Comparison of ENCODE assay signal across 16 mouse cellular contexts in the genomic region with DNA sequence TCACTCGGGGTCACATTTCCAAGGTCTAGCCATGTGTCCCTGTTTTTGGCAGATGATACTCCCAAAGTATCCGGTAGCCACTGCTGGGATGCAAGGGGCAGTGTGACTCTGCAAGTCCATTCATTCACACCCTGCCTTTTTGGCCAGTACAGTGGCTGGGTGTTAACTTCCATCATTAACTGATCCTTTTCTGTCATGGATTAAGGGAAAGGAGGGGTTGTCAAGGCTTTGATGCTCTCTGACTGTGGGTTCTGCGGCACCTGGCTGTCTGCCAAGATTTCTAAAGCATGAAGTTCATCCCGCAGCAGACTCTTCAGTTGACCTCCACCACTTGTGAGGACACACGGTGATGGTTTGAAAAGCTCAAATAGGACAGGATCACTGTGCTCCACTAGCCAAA. TPM values are rescaled to one million over a fixed set of nuclear protein-coding genes. Genes with fewer than 3 reads are reported as not detected.
DNase-seq lines count a peak whose midpoint lies in the region; ATAC-seq lines count a peak whose summit lies in the region.
"Had no signal": no experiment of that assay in that cellular context is flagged by ENCODE, and none has a peak within 500 bp of the region (broad histone marks: within the 10 kb centered on the region; RNA-seq: fewer than 3 reads in every experiment).

No protein-coding gene starts in this region.

- H3K4me2 ChIP-seq in midbrain, embryonic 14.5 days (ENCODE audit: low read length) = no peak overlapping the region
- H3K4me2 ChIP-seq in midbrain, embryonic 11.5 days = no peak overlapping the region
- H3K4me2 ChIP-seq: forebrain, embryonic 13.5 days; limb, embryonic 12.5 days; liver, embryonic 13.5 days had no signal

- no peak overlapping the region for H3K9ac ChIP-seq in midbrain, embryonic 14.5 days (replicated peaks; ENCODE audit: low read length)
- H3K9ac ChIP-seq in midbrain, embryonic 11.5 days (ENCODE audit: low read length) = no peak overlapping the region
- H3K9ac ChIP-seq: forebrain, embryonic 13.5 days; limb, embryonic 12.5 days; liver, embryonic 13.5 days had no signal

- WGBS in midbrain, embryonic 14.5 days = 63% methylated on average over 5 of the region's 5 CpGs
- 86% methylated on average over 5 of the region's 5 CpGs for WGBS in midbrain, embryonic 11.5 days

- H3K27me3 ChIP-seq in midbrain, embryonic 14.5 days (ENCODE audit: control insufficient read depth, insufficient read depth, low read length) = no peaks in the 10 kb centered on the region
- no peaks in the 10 kb centered on the region for H3K27me3 ChIP-seq in midbrain, embryonic 11.5 days (ENCODE audit: control insufficient read depth, insufficient read depth, low read length)
- H3K27me3 ChIP-seq: forebrain, embryonic 13.5 days; limb, embryonic 12.5 days; liver, embryonic 13.5 days had no signal

- H3K4me3 ChIP-seq in midbrain, embryonic 14.5 days (replicated peaks; ENCODE audit: low read depth, low read length) = no peak overlapping the region
- no peak overlapping the region for H3K4me3 ChIP-seq in midbrain, embryonic 11.5 days (ENCODE audit: low read depth, low read length)
- H3K4me3 ChIP-seq: forebrain, embryonic 13.5 days; left cerebral cortex, adult 2 months; limb, embryonic 12.5 days; liver, embryonic 13.5 days had no signal

- no peaks in the 10 kb centered on the region for H3K4me1 ChIP-seq in midbrain, embryonic 14.5 days (ENCODE audit: control insufficient read depth, insufficient read depth, low read length)
- no peaks in the 10 kb centered on the region for H3K4me1 ChIP-seq in midbrain, embryonic 11.5 days (ENCODE audit: control insufficient read depth, insufficient read depth, low read length)
- H3K4me1 ChIP-seq: forebrain, embryonic 13.5 days; limb, embryonic 12.5 days; liver, embryonic 13.5 days had no signal

- H3K27ac ChIP-seq in midbrain, embryonic 14.5 days (replicated peaks; ENCODE audit: low read depth, low read length) = no peak overlapping the region
- no peak overlapping the region for H3K27ac ChIP-seq in midbrain, embryonic 11.5 days (ENCODE audit: low read depth, low read length)
- H3K27ac ChIP-seq: forebrain, embryonic 13.5 days; kidney, postnatal 0 days; left cerebral cortex, adult 2 months; limb, embryonic 12.5 days; liver, embryonic 13.5 days had no signal

- no peak for ATAC-seq in midbrain, embryonic 14.5 days (ENCODE audit: low FRiP score, low TSS enrichment)
- ATAC-seq in midbrain, embryonic 11.5 days (ENCODE audit: low FRiP score) = no peak
- ATAC-seq: forebrain, embryonic 13.5 days had no signal

- no peaks in the 10 kb centered on the region for H3K9me3 ChIP-seq in midbrain, embryonic 14.5 days (ENCODE audit: control insufficient read depth, low read length)
- H3K9me3 ChIP-seq in midbrain, embryonic 11.5 days (ENCODE audit: control insufficient read depth, low read length) = no peaks in the 10 kb centered on the region
- H3K9me3 ChIP-seq: forebrain, embryonic 13.5 days; limb, embryonic 12.5 days; liver, embryonic 13.5 days had no signal

- DNase-seq in gastrocnemius, postnatal 10 days = peak; percentile 28
- no peak for DNase-seq in gastrocnemius, postnatal 36 days
- DNase-seq in midbrain, embryonic 14.5 days = peak; percentile 15
- no peak for DNase-seq in midbrain, embryonic 11.5 days (ENCODE audit: low spot score, missing footprints)
- peak; percentile 30 for DNase-seq in adrenal gland, postnatal 25 days
- peak; percentile 47 for DNase-seq in skeletal muscle tissue, adult 2 months (ENCODE audit: low read depth, low spot score)
- no peak for DNase-seq in embryo, embryonic 10 days (ENCODE audit: low spot score)
- DNase-seq: cerebellum, adult 2 months; heart, adult 18-20 months; liver, embryonic 13.5 days; right cerebral cortex, postnatal 25 days; thymus, postnatal 14 days had no signal

- intact Hi-C loops in gastrocnemius, postnatal 36 days (cut with DNase I) = no loop called here

- peaks cover 70% of the 10 kb centered on the region for H3K36me3 ChIP-seq in midbrain, embryonic 14.5 days (ENCODE audit: control insufficient read depth, insufficient read depth, low read length)
- H3K36me3 ChIP-seq in midbrain, embryonic 11.5 days (ENCODE audit: control insufficient read depth, insufficient read depth, low read length) = peaks cover 2% of the 10 kb centered on the region; the same call in 1 of the 2 replicates
- H3K36me3 ChIP-seq: liver, embryonic 13.5 days had no signal

RNA-seq across cellular contexts. Expression of gene BC005561, which starts 16.6 kb away (rescaled TPM):
- 1 to 10 TPM; 5.6 to 7.8 TPM for total RNA-seq in gastrocnemius, postnatal 10 days (2021)
- total RNA-seq in gastrocnemius, postnatal 36 days (2021) = 1 to 10 TPM; 3.2 to 4.7 TPM
- polyA plus RNA-seq in midbrain, embryonic 14.5 days (2014; fragmentation: Nextera tagmentation; extraction: Ambion mirVana) = 13.6 and 14.3 TPM in 2 replicates
- 16.6 and 17.6 TPM in 2 replicates for polyA plus RNA-seq in midbrain, embryonic 11.5 days (2014; fragmentation: Nextera tagmentation; extraction: Ambion mirVana)
- total RNA-seq in adrenal gland, postnatal 25 days (2021) = 12.1 and 13.9 TPM in 2 replicates

RNA-seq across cellular contexts. Expression of gene Pkd2, which starts 32.3 kb away (rescaled TPM):
- total RNA-seq in gastrocnemius, postnatal 10 days (2021) = 10 to 100 TPM; 24.8 to 32.6 TPM
- 10 to 100 TPM; 11.1 to 12.2 TPM for total RNA-seq in gastrocnemius, postnatal 36 days (2021)
- 8.2 and 10.0 TPM in 2 replicates for polyA plus RNA-seq in midbrain, embryonic 14.5 days (2014; fragmentation: Nextera tagmentation; extraction: Ambion mirVana)
- 10.3 and 11.2 TPM in 2 replicates for polyA plus RNA-seq in midbrain, embryonic 11.5 days (2014; fragmentation: Nextera tagmentation; extraction: Ambion mirVana)
- total RNA-seq in adrenal gland, postnatal 25 days (2021) = 47.4 and 59.7 TPM in 2 replicates

RNA-seq across cellular contexts. Expression of gene Spp1, which starts 56.6 kb away (rescaled TPM):
- 100 to 1,000 TPM in 1 of 2 experiments, 1 to 10 TPM in 1; 1.9 to 242 TPM for total RNA-seq in gastrocnemius, postnatal 10 days (2021)
- 1 to 10 TPM; 1.8 to 5.6 TPM for total RNA-seq in gastrocnemius, postnatal 36 days (2021)
- 7.1 and 65.2 TPM in 2 replicates for polyA plus RNA-seq in midbrain, embryonic 14.5 days (2014; fragmentation: Nextera tagmentation; extraction: Ambion mirVana)
- polyA plus RNA-seq in midbrain, embryonic 11.5 days (2014; fragmentation: Nextera tagmentation; extraction: Ambion mirVana) = 6.8 and 8.2 TPM in 2 replicates
- 343 and 454 TPM in 2 replicates for total RNA-seq in adrenal gland, postnatal 25 days (2021)

Comparison
In these comparisons a context has a peak if more than half of its experiments do, and no peak if none do; other contexts are left out.
1. DNase-seq: peak in gastrocnemius, postnatal 10 days (single experiment), midbrain, embryonic 14.5 days (single experiment), adrenal gland, postnatal 25 days (single experiment) and skeletal muscle tissue, adult 2 months (single experiment); none in gastrocnemius, postnatal 36 days (0 of 2), midbrain, embryonic 11.5 days (single experiment) and embryo, embryonic 10 days (single experiment).